Mouse (Mus musculus) MEL (cell line): ENCODE measurements around the gene Nme9. TPM values are rescaled to one million over a fixed set of nuclear protein-coding genes. Genes with fewer than 3 reads are reported as not detected.

Source experiments
- DNase-seq: peaks from one replicate; pipeline ENCODE4 v3.0.0; 2011; ENCODE audit warnings: low read depth, low spot score
- H3K27ac ChIP-seq: 2 replicates; pipeline ENCODE4 v1.5.1; 2012; ENCODE audit warnings: low read depth, mild to moderate bottlenecking, control low read depth, low read length, moderate library complexity; ENCODE audit not compliant: control insufficient read depth
- H3K27me3 ChIP-seq, 2 experiments: fragments of 150-350 bp in 1 of 2; sonication (generic) in 1 of 2; 2 replicates each; pipeline ENCODE4 v1.6.1; 2012; ENCODE audit warnings: low read length in 2 of 2, mild to moderate bottlenecking in 2 of 2, improper control_type of control experiment in 1 of 2, moderate library complexity in 1 of 2; ENCODE audit not compliant: insufficient read depth in 2 of 2, control insufficient read depth in 1 of 2
- H3K36me3 ChIP-seq, 2 experiments: 2 replicates each; pipeline ENCODE4 v1.6.1; 2012 to 2014; ENCODE audit warnings: low read length in 2 of 2, improper control_type of control experiment in 1 of 2, inconsistent platforms in 1 of 2, mild to moderate bottlenecking in 1 of 2; ENCODE audit not compliant: insufficient read depth in 2 of 2, control insufficient read depth in 1 of 2
- H3K4me1 ChIP-seq, 2 experiments: fragments of 150-350 bp in 1 of 2; sonication (generic) in 1 of 2; 2 replicates each; pipeline ENCODE4 v1.6.1; 2012; ENCODE audit warnings: low read length in 2 of 2, improper control_type of control experiment in 1 of 2, mild to moderate bottlenecking in 1 of 2; ENCODE audit not compliant: insufficient read depth in 2 of 2, control insufficient read depth in 1 of 2
- H3K4me3 ChIP-seq, 2 experiments: fragments of 150-350 bp in 1 of 2; sonication (generic) in 1 of 2; 2 replicates each; pipeline ENCODE4 v1.5.1; 2012; ENCODE audit warnings: low read depth in 2 of 2, low read length in 2 of 2, mild to moderate bottlenecking in 2 of 2, moderate library complexity in 2 of 2, control low read depth in 1 of 2, improper control_type of control experiment in 1 of 2; ENCODE audit not compliant: control insufficient read depth in 1 of 2, insufficient read depth in 1 of 2
- H3K79me2 ChIP-seq: 2 replicates; pipeline ENCODE4 v1.6.1; 2012; ENCODE audit warnings: mild to moderate bottlenecking, low read length, moderate library complexity; ENCODE audit not compliant: control insufficient read depth, poor library complexity, insufficient read depth
- H3K9ac ChIP-seq: 2 replicates; pipeline ENCODE4 v1.6.1; 2012; ENCODE audit warnings: low read depth, mild to moderate bottlenecking, control low read depth, low read length, moderate library complexity; ENCODE audit not compliant: control insufficient read depth, poor library complexity, severe bottlenecking
- H3K9me3 ChIP-seq: fragments of 150-350 bp; sonication (generic); replicated peaks from 2 replicates; pipeline ENCODE4 v1.6.1; 2012; ENCODE audit warnings: mild to moderate bottlenecking, low read length, improper control_type of control experiment, moderate library complexity; ENCODE audit not compliant: insufficient read depth
- BHLHE40 ChIP-seq: IDR thresholded peaks from 2 replicates; pipeline ENCODE4 v1.6.1; 2012; ENCODE audit warnings: low read depth, mild to moderate bottlenecking, inconsistent platforms, low read length, improper control_type of control experiment, borderline replicate concordance
- CHD2 ChIP-seq: IDR thresholded peaks from 2 replicates; pipeline ENCODE4 v1.6.1; 2011; ENCODE audit warnings: low read length, improper control_type of control experiment
- CTCF ChIP-seq, 3 experiments: IDR thresholded peaks in 2 of 3; conservative IDR thresholded peaks in 1 of 3; 2 replicates each; pipeline ENCODE4 v1.5.1; 2011 to 2012; ENCODE audit warnings: low read length in 3 of 3, low read depth in 2 of 3, mild to moderate bottlenecking in 2 of 3, improper control_type of control experiment in 1 of 3, inconsistent platforms in 1 of 3, mixed read lengths in 1 of 3, moderate library complexity in 1 of 3; ENCODE audit not compliant: control insufficient read depth in 1 of 3, insufficient read depth in 1 of 3, poor library complexity in 1 of 3, severe bottlenecking in 1 of 3
- ELF1 ChIP-seq: IDR thresholded peaks from 2 replicates; pipeline ENCODE4 v1.6.1; 2014; ENCODE audit warnings: low read depth, mild to moderate bottlenecking, inconsistent platforms, low read length, improper control_type of control experiment, moderate library complexity
- ETS1 ChIP-seq: IDR thresholded peaks from 2 replicates; pipeline ENCODE4 v1.6.1; 2012; ENCODE audit warnings: low read depth, mild to moderate bottlenecking, inconsistent platforms, low read length, improper control_type of control experiment, moderate library complexity
- GABPA ChIP-seq: IDR thresholded peaks from 2 replicates; pipeline ENCODE4 v1.6.1; 2012; ENCODE audit warnings: low read depth, mild to moderate bottlenecking, inconsistent platforms, low read length, improper control_type of control experiment, moderate library complexity
- GATA1 ChIP-seq: IDR thresholded peaks from 2 replicates; pipeline ENCODE4 v1.6.1; 2011; ENCODE audit warnings: low read depth, low read length, improper control_type of control experiment
- HCFC1 ChIP-seq: IDR thresholded peaks from 2 replicates; pipeline ENCODE4 v1.6.1; 2012; ENCODE audit warnings: low read depth, mild to moderate bottlenecking, inconsistent platforms, low read length, improper control_type of control experiment, moderate library complexity
- MAFK ChIP-seq: IDR thresholded peaks from 2 replicates; pipeline ENCODE4 v1.6.1; 2011; ENCODE audit warnings: low read depth, mild to moderate bottlenecking, low read length, improper control_type of control experiment, borderline replicate concordance
- MXI1 ChIP-seq: IDR thresholded peaks from 2 replicates; pipeline ENCODE4 v1.6.1; 2011; ENCODE audit warnings: mild to moderate bottlenecking, low read depth, low read length, improper control_type of control experiment
- MYB ChIP-seq: IDR thresholded peaks from 2 replicates; pipeline ENCODE4 v1.6.1; 2011; ENCODE audit warnings: mild to moderate bottlenecking, low read depth, low read length, improper control_type of control experiment
- POLR2A ChIP-seq, 2 experiments: IDR thresholded peaks; 2 replicates each; pipeline ENCODE4 v1.6.1; 2011 to 2012; ENCODE audit warnings: low read length in 2 of 2, mild to moderate bottlenecking in 2 of 2, control low read depth in 1 of 2, improper control_type of control experiment in 1 of 2, low read depth in 1 of 2, moderate library complexity in 1 of 2; ENCODE audit not compliant: control insufficient read depth in 1 of 2, insufficient read depth in 1 of 2, poor library complexity in 1 of 2
- POLR2AphosphoS5 ChIP-seq: IDR thresholded peaks from 2 replicates; pipeline ENCODE4 v1.6.1; 2012; ENCODE audit warnings: low read depth, borderline replicate concordance, mild to moderate bottlenecking, inconsistent platforms, low read length, moderate library complexity, mixed read lengths
- RAD21 ChIP-seq: IDR thresholded peaks from 2 replicates; pipeline ENCODE4 v1.6.1; 2011; ENCODE audit warnings: mild to moderate bottlenecking, low read depth, low read length, improper control_type of control experiment
- SIN3A ChIP-seq: IDR thresholded peaks from 2 replicates; pipeline ENCODE4 v1.6.1; 2012; ENCODE audit warnings: low read length, improper control_type of control experiment, inconsistent platforms
- SMC3 ChIP-seq: IDR thresholded peaks from 2 replicates; pipeline ENCODE4 v1.6.1; 2011; ENCODE audit warnings: low read depth, low read length, improper control_type of control experiment
- TAL1 ChIP-seq: IDR thresholded peaks from 2 replicates; pipeline ENCODE4 v1.6.1; 2012; ENCODE audit warnings: mild to moderate bottlenecking, inconsistent platforms, low read length, moderate library complexity, mixed read lengths
- TBP ChIP-seq: IDR thresholded peaks from 2 replicates; pipeline ENCODE4 v1.8.0; 2011; ENCODE audit warnings: low read depth, low read length, improper control_type of control experiment
- USF1 ChIP-seq: IDR thresholded peaks from 2 replicates; pipeline ENCODE4 v1.6.1; 2014; ENCODE audit warnings: low read depth, mild to moderate bottlenecking, inconsistent platforms, low read length, improper control_type of control experiment, moderate library complexity
- ZC3H11A ChIP-seq: IDR thresholded peaks from 2 replicates; pipeline ENCODE4 v1.6.1; 2012; ENCODE audit warnings: low read depth, mild to moderate bottlenecking, inconsistent platforms, low read length, improper control_type of control experiment
- ZNF384 ChIP-seq: IDR thresholded peaks from 2 replicates; pipeline ENCODE4 v1.6.1; 2012; ENCODE audit warnings: low read depth, mild to moderate bottlenecking, inconsistent platforms, low read length, improper control_type of control experiment
- polyA plus RNA-seq, 2 experiments: library from polyadenylated mRNA; stranded (reverse) in 1 of 2; unstranded in 1 of 2; fragments of >175 nt in 1 of 2; fragments of >200 nt in 1 of 2; gene quantifications; 2 replicates each; pipeline versions ENCODE4 v1.2.1 to v1.2.4; 2012; ENCODE audit warnings: low replicate concordance in 2 of 2, low read depth in 1 of 2; ENCODE audit not compliant: insufficient read length in 2 of 2, insufficient read depth in 1 of 2, missing spikeins in 1 of 2
- total RNA-seq: library from RNA; depleted of rRNA; stranded (reverse); fragments of 300-350 nt; gene quantifications from 2 replicates; pipeline ENCODE4 v1.2.3, GENCODE M21; 2012

Gene Nme9
- total and polyA plus RNA-seq, 3 experiments: 0.40 to 0.92 TPM; not detected in 1

DNA sequence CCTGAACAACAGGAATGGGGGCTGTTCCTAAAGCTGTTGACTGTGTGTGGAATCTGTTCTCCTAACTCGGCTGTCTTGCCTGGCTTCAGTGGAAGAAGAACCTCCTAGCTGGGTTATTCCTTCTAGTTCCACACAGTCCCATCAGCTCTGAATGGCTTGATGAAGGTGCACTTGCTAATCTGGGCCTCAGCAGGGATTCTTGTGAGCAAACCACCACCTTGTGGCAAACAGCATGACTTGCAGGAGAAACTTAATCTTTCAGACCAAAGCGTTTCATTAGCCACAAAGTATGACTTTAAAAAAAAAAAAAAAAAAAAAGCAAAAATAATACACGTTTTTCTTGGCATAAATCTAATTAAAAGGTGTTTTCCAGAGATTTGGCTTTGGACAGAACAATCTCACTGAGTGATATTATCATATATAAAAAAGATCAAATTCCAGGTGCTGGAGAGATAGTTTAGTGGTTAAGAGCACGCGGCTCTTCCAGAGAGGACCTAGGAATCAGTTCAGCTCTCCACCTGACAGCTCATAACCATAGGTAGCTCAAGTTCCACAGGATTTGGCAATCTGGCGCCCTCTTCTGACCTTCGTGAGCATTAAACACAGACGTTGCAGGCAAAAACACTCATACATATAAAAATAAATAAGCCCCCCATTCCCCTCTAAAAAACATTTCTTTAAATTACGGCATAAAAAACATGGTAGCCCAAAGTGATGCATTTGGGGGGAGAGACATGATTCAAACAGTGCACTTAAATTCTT lies 1.2 kb upstream of the Nme9 start:
- H3K4me3 ChIP-seq: no peak overlapping the region
- H3K27me3 ChIP-seq: peaks cover 0 to 1% of the 10 kb centered on the region in 2 experiments; a peak in 3 of 4 replicates
- peak; percentile 41; the same call in 1 of the 2 replicates for TF ChIP-seq ZC3H11A
- TF ChIP-seq GABPA: no peak
- no peak for TF ChIP-seq POLR2AphosphoS5
- peak; percentile 36; the same call in 1 of the 2 replicates for TF ChIP-seq ZNF384
- TF ChIP-seq RAD21: peak; percentile 55
- TF ChIP-seq MAFK: no peak
- 0 out of 2 replicates have a peak, but pooled peaks have one; percentile 4 for TF ChIP-seq GATA1
- TF ChIP-seq TAL1: no peak
- no peak for TF ChIP-seq ELF1
- TF ChIP-seq HCFC1: no peak
- no peak for TF ChIP-seq MXI1
- TF ChIP-seq SMC3: peak; percentile 63
- TF ChIP-seq CTCF (IDR thresholded peaks at IDR 0.05 in 2 of 3, conservative IDR thresholded peaks at IDR 0.05 in 1 of 3; ENCODE audit: control insufficient read depth in 1 of 3, insufficient read depth in 1 of 3, low read depth in 2 of 3, low read length in 3 of 3, poor library complexity in 1 of 3, severe bottlenecking in 1 of 3): peak; percentile 50 to 71 (median 70)
- no peak overlapping the region for H3K9ac ChIP-seq
- H3K9me3 ChIP-seq: no peaks in the 10 kb centered on the region
- H3K4me1 ChIP-seq: no peaks in the 10 kb centered on the region; a peak in 1 of 4 replicates
- peak; percentile 75 for DNase-seq
- no peak overlapping the region for H3K27ac ChIP-seq
- no peaks in the 10 kb centered on the region for H3K36me3 ChIP-seq
- no peaks in the 10 kb centered on the region for H3K79me2 ChIP-seq

DNA sequence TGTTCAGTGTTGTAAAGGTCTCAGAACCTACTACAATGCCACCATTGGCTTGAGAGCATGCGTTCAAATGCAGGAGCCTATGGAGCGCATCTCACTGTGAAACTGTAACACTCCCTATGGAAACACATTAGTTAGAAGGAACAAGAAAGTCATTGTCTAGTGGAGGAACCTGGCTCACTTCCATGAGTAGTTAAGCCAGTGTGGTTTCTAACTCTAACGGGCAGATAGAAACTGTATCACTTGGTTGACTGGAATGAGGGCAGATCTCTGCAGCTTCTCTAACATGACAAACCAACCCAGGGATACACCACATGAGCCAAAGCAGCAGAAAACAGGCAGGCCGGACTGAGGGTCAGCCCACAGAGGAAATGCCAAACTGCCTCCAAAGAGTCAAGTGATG lies 2.9 kb downstream of the Nme9 start:
- H3K9ac ChIP-seq: no peak overlapping the region
- no peaks in the 10 kb centered on the region; a peak in 1 of 4 replicates for H3K4me1 ChIP-seq
- no peaks in the 10 kb centered on the region for H3K79me2 ChIP-seq
- no peak overlapping the region for H3K4me3 ChIP-seq
- TF ChIP-seq POLR2A (IDR thresholded peaks at IDR 0.05; ENCODE audit: control insufficient read depth in 1 of 2, insufficient read depth in 1 of 2, low read depth in 1 of 2, low read length in 2 of 2, poor library complexity in 1 of 2) (no peak), POLR2AphosphoS5 (no peak), GATA1 (no peak), CHD2 (no peak), TBP (no peak), SIN3A (no peak), USF1 (no peak), ETS1 (no peak), BHLHE40 (no peak), MXI1 (no peak), SMC3 (no peak), ZC3H11A (no peak), CTCF (IDR thresholded peaks at IDR 0.05 in 2 of 3, conservative IDR thresholded peaks at IDR 0.05 in 1 of 3; ENCODE audit: control insufficient read depth in 1 of 3, insufficient read depth in 1 of 3, low read depth in 2 of 3, low read length in 3 of 3, poor library complexity in 1 of 3, severe bottlenecking in 1 of 3) (no peak), RAD21 (no peak), MYB (no peak)
- DNase-seq: no peak
- no peak overlapping the region for H3K27ac ChIP-seq
- peaks cover 0 to 1% of the 10 kb centered on the region in 2 experiments; a peak in 3 of 4 replicates for H3K27me3 ChIP-seq
- no peaks in the 10 kb centered on the region for H3K9me3 ChIP-seq
- no peaks in the 10 kb centered on the region for H3K36me3 ChIP-seq
